Mouse (Mus musculus): Measurements from ENCODE around the gene Qars.

GRCm38 (mm10) chr9:108489215-108489614 lies 18.3 kb upstream of the Qars start:
- TF ChIP-seq CTCF (IDR thresholded peaks at IDR 0.05; ENCODE audit: low read depth, low read length) = no peak
- no peak for TF ChIP-seq GATA1 (IDR thresholded peaks at IDR 0.05; ENCODE audit: borderline replicate concordance, low read length)
- no peak for TF ChIP-seq TAL1 (conservative IDR thresholded peaks at IDR 0.05; ENCODE audit: low read depth, low read length)

Data from G1E (cell line).